Mouse (Mus musculus) small intestine, adult 2 months (tissue): Measurements from ENCODE around the gene Mettl4.

Source experiments
- CTCF ChIP-seq: fragments of 200-500 bp; IDR thresholded peaks from 2 replicates; pipeline ENCODE4 v1.5.1; 2012; ENCODE audit warnings: low read depth, mild to moderate bottlenecking, control low read depth, inconsistent platforms, low read length, moderate library complexity, mixed read lengths; ENCODE audit not compliant: insufficient replicate concordance, insufficient read length; ENCODE audit errors: extremely low read depth
- POLR2A ChIP-seq: fragments of 200-500 bp; IDR thresholded peaks from 2 replicates; pipeline ENCODE4 v1.6.1; 2012; ENCODE audit warnings: low read depth, mild to moderate bottlenecking, control low read depth, inconsistent platforms, low read length, moderate library complexity

- no peak for TF ChIP-seq CTCF
- TF ChIP-seq POLR2A = no peak
Observed at GRCm38 (mm10) chr17:94764011-94764410, 14.2 kb upstream of the Mettl4 start.
